Mouse (Mus musculus) intestine, postnatal 0 days (tissue): ENCODE measurements around the gene C9. TPM values are rescaled to one million over a fixed set of nuclear protein-coding genes. Genes with fewer than 3 reads are reported as not detected.

ENCODE experiments used
- ATAC-seq: fragments of 200-750 bp; cut with Nextera tagmentation; 2 replicates; pipeline ENCODE4 v1.8.0; 2017; ENCODE audit warnings: mild to moderate bottlenecking, moderate TSS enrichment, moderate library complexity
- H3K27ac ChIP-seq: fragments of 300-500 bp; sonication (generic); 2 replicates; pipeline ENCODE4 v1.5.1; 2014; ENCODE audit warnings: mild to moderate bottlenecking, low read depth, low read length, moderate library complexity
- H3K27me3 ChIP-seq: fragments of 300-500 bp; sonication (generic); replicated peaks from 2 replicates; pipeline ENCODE4 v1.6.1; 2014; ENCODE audit warnings: low read length, mixed read lengths; ENCODE audit not compliant: control insufficient read depth, insufficient read depth
- H3K36me3 ChIP-seq: fragments of 300-500 bp; sonication (generic); 2 replicates; pipeline ENCODE4 v1.6.1; 2014; ENCODE audit warnings: mild to moderate bottlenecking, moderate library complexity; ENCODE audit not compliant: control insufficient read depth, insufficient read depth
- H3K4me1 ChIP-seq: fragments of 300-500 bp; sonication (generic); replicated peaks from 2 replicates; pipeline ENCODE4 v1.6.1; 2014; ENCODE audit warnings: antibody characterized with exemption, low read length, mixed read lengths; ENCODE audit not compliant: control insufficient read depth, insufficient read depth
- H3K4me2 ChIP-seq: fragments of 300-500 bp; sonication (generic); replicated peaks from 2 replicates; pipeline ENCODE4 v1.6.1; 2014; ENCODE audit warnings: low read depth, mild to moderate bottlenecking, moderate library complexity
- H3K4me3 ChIP-seq: fragments of 300-500 bp; sonication (generic); 2 replicates; pipeline ENCODE4 v1.5.1; 2014; ENCODE audit warnings: low read depth, low read length
- H3K9ac ChIP-seq: fragments of 300-500 bp; sonication (generic); 2 replicates; pipeline ENCODE4 v1.6.1; 2014; ENCODE audit warnings: mild to moderate bottlenecking, low read depth, low read length
- H3K9me3 ChIP-seq: fragments of 300-500 bp; sonication (generic); 2 replicates; pipeline ENCODE4 v1.6.1; 2016; ENCODE audit warnings: mixed run types; ENCODE audit not compliant: control insufficient read depth
- CTCF ChIP-seq: sonication (generic); IDR thresholded peaks from 2 replicates; pipeline ENCODE4 v1.5.1; 2016; ENCODE audit warnings: low read depth, mild to moderate bottlenecking, control low read depth, antibody characterized with exemption, moderate library complexity
- WGBS: fragments of 180-500 bp; shearing (Covaris S2); extraction: QIAGEN DNeasy Blood & Tissue Kit; methylation state at CpG from one replicate; pipeline ENCODE4 v1.1.7; 2014; 5-methylcytosine and 5-hydroxymethylcytosine counted together
- polyA plus RNA-seq: library from polyadenylated mRNA; unstranded; fragments of >200 nt; fragmentation: Nextera tagmentation; extraction: Ambion mirVana; gene quantifications from 2 replicates; pipeline ENCODE4 v1.2.1, GENCODE M21; 2015

The C9 gene
- polyA plus RNA-seq, 1 experiment from 2014 or later = 0.57 TPM

GRCm38 (mm10) chr15:6435773-6436172 lies 9.4 kb upstream of the C9 start:
- H3K9ac ChIP-seq = no peak overlapping the region
- peak; percentile 86 for TF ChIP-seq CTCF
- ATAC-seq = no peak
- WGBS = 56% methylated on average over 2 of the region's 2 CpGs
- H3K4me2 ChIP-seq = no peak overlapping the region
- no peak overlapping the region for H3K27ac ChIP-seq
- H3K27me3 ChIP-seq = no peaks in the 10 kb centered on the region
- H3K4me3 ChIP-seq = no peak overlapping the region
- H3K36me3 ChIP-seq = peaks cover 40% of the 10 kb centered on the region
- no peaks in the 10 kb centered on the region for H3K9me3 ChIP-seq
- H3K4me1 ChIP-seq = no peaks in the 10 kb centered on the region

DNA sequence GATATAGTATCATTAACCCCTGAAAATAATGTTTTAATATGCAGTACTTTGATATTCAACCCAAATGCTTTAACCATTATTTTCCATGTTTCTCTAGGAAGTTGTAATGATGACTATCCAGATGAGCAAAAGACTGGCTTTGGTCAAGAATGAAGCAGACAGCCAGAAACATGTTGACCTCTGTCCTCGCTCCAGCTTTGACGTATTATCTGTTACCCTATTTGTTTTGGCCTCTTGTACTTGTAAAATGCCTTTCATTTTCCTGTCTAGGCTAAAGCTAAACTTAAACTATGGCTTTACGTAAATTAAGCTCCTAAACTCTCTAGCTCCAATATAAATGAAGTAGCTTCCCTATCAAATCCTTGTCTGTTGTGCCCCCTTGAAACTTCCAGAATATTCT lies 6.4 kb upstream of the C9 start:
- no peaks in the 10 kb centered on the region for H3K4me1 ChIP-seq
- no peaks in the 10 kb centered on the region for H3K27me3 ChIP-seq
- H3K4me2 ChIP-seq = no peak overlapping the region
- no peak overlapping the region for H3K27ac ChIP-seq
- no peak overlapping the region for H3K9ac ChIP-seq
- WGBS = 47% methylated on average over 3 of the region's 3 CpGs
- no peak for TF ChIP-seq CTCF
- H3K36me3 ChIP-seq = peaks cover 30% of the 10 kb centered on the region
- ATAC-seq = no peak
- H3K9me3 ChIP-seq = no peaks in the 10 kb centered on the region
- no peak overlapping the region for H3K4me3 ChIP-seq

- Histone ChIP-seq H3K27ac (no peak overlapping the region), H3K4me3 (no peak overlapping the region), H3K4me1 (peaks cover 5% of the 10 kb centered on the region; the same call in 1 of the 2 replicates), H3K9me3 (no peaks in the 10 kb centered on the region), H3K4me2 (no peak overlapping the region), H3K27me3 (no peaks in the 10 kb centered on the region), H3K9ac (no peak overlapping the region), H3K36me3 (no peaks in the 10 kb centered on the region)
- no peak for ATAC-seq
- no peak for TF ChIP-seq CTCF
- 44% methylated on average over 2 of the region's 2 CpGs for WGBS
Measured at GRCm38 (mm10) chr15:6444452-6444851, 675 bp upstream of the C9 start.

DNA sequence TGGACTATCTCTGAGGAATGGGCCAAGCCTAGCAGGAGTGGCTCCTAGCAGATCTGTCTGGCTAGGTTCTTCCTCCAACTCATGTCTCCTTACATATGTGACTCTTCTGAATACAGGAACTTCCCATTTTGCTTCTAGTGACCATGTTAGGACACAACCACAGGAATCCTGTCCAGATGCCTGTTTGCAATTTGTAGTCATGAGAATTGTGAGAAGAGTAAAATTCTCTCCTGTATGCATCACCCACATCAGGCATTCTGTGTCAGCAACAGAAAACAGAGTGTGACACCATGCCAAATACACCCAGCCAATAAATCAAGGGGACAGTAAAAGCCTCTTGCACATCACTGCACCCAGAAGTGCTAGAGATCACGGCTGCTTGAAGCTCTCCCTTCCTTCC lies 1.1 kb downstream of the C9 start:
- H3K27me3 ChIP-seq = no peaks in the 10 kb centered on the region
- 74% methylated on average over 1 of the region's 1 CpGs for WGBS
- no peak for ATAC-seq
- H3K4me3 ChIP-seq = no peak overlapping the region
- H3K36me3 ChIP-seq = no peaks in the 10 kb centered on the region
- no peaks in the 10 kb centered on the region for H3K9me3 ChIP-seq
- no peak for TF ChIP-seq CTCF
- no peak overlapping the region for H3K27ac ChIP-seq
- no peak overlapping the region for H3K4me2 ChIP-seq
- no peak overlapping the region for H3K9ac ChIP-seq
- H3K4me1 ChIP-seq = peaks cover 5% of the 10 kb centered on the region; the same call in 1 of the 2 replicates

DNA sequence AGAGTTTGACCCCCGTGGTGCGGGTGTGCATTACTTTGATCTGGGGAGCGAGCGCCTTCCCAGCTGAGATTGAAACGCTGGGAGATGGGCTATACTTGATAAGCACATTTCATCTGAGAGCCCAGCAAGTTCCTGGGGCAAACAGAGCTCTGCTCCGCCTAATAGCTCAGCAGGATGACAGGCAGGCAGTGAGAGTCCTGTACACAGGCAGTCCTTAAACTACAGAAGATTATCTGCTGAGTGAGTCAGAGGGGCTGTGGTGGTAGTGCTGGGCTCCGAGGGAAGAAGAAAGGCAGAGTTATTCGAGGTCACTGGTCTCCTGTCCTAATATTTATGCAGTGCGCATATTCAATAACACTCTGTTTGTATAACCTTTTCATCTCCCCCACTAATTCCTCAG lies 3.8 kb downstream of the C9 start:
- Histone ChIP-seq H3K9me3 (no peaks in the 10 kb centered on the region), H3K4me2 (0 out of 2 replicates have a peak overlapping the region, but pooled peaks have one; percentile 27), H3K27me3 (no peaks in the 10 kb centered on the region), H3K36me3 (no peaks in the 10 kb centered on the region), H3K4me1 (peaks cover 5% of the 10 kb centered on the region; the same call in 1 of the 2 replicates), H3K4me3 (no peak overlapping the region), H3K9ac (no peak overlapping the region), H3K27ac (no peak overlapping the region)
- WGBS = 22% methylated on average over 9 of the region's 9 CpGs
- no peak for TF ChIP-seq CTCF
- ATAC-seq = no peak

DNA sequence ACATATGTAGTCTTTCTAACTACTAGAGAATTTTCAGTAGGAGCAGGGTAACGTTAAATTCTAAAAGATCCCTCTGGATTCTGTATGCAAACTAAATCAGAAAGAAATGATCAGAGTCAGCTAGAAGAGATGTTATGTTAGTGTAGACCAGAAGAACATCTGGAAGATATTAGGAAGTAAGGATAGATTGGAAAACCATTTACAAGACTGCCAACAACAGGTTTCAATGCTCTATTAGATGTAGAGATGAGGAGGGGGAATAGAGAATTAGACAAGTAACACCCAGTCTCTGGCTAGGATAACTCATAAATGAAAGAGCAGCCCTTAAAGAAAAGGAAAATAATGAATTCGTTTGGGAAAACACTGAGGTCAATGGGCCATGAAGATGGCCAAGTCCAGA lies 9.3 kb downstream of the C9 start:
- Histone ChIP-seq H3K27me3 (no peaks in the 10 kb centered on the region), H3K36me3 (no peaks in the 10 kb centered on the region), H3K9me3 (no peaks in the 10 kb centered on the region), H3K27ac (no peak overlapping the region), H3K4me2 (no peak overlapping the region), H3K4me3 (no peak overlapping the region), H3K9ac (no peak overlapping the region), H3K4me1 (no peaks in the 10 kb centered on the region)
- 78% methylated on average over 2 of the region's 2 CpGs for WGBS
- TF ChIP-seq CTCF = no peak
- ATAC-seq = no peak

- H3K4me3 ChIP-seq = no peak overlapping the region
- TF ChIP-seq CTCF = no peak
- no peak overlapping the region for H3K27ac ChIP-seq
- H3K9ac ChIP-seq = no peak overlapping the region
- no peak overlapping the region for H3K4me2 ChIP-seq
- no peaks in the 10 kb centered on the region for H3K27me3 ChIP-seq
- H3K4me1 ChIP-seq = no peaks in the 10 kb centered on the region
- ATAC-seq = no peak
- H3K9me3 ChIP-seq = no peaks in the 10 kb centered on the region
- WGBS = 75% methylated on average over 8 of the region's 8 CpGs
- H3K36me3 ChIP-seq = no peaks in the 10 kb centered on the region
Measured at GRCm38 (mm10) chr15:6461381-6461780, 16.3 kb downstream of the C9 start.
